Mouse (Mus musculus) CH12.LX (cell line): Measurements from ENCODE around the gene Rassf2. TPM values are rescaled to one million over a fixed set of nuclear protein-coding genes. Genes with fewer than 3 reads are reported as not detected.

Source experiments
- DNase-seq: peaks from one replicate; pipeline ENCODE4 v3.0.0-alpha.2; 2013; ENCODE audit errors: extremely low read depth
- H3K27ac ChIP-seq: 2 replicates; pipeline ENCODE4 v1.5.1; 2012; ENCODE audit warnings: low read depth, mild to moderate bottlenecking, control low read depth, moderate library complexity; ENCODE audit not compliant: insufficient read depth
- H3K27me3 ChIP-seq: replicated peaks from 2 replicates; pipeline ENCODE3; 2012; ENCODE audit warnings: inconsistent platforms
- H3K36me3 ChIP-seq, 2 experiments: replicated peaks in 1 of 2; 2 replicates each; pipeline versions ENCODE3 to v1.6.1; 2012; ENCODE audit warnings: inconsistent platforms in 1 of 2, low read length in 1 of 2, mild to moderate bottlenecking in 1 of 2, mixed read lengths in 1 of 2, moderate library complexity in 1 of 2; ENCODE audit not compliant: control insufficient read depth in 1 of 2, insufficient read depth in 1 of 2
- H3K4me1 ChIP-seq, 2 experiments: 2 replicates each; pipeline ENCODE4 v1.6.1; 2012; ENCODE audit warnings: inconsistent platforms in 1 of 2, moderate library complexity in 1 of 2; ENCODE audit not compliant: insufficient read depth in 2 of 2, control insufficient read depth in 1 of 2
- H3K4me2 ChIP-seq: 2 replicates; pipeline ENCODE4 v1.6.1; 2012; ENCODE audit warnings: low read depth, mild to moderate bottlenecking, control low read depth; ENCODE audit not compliant: poor library complexity, insufficient read depth, severe bottlenecking
- H3K4me3 ChIP-seq, 3 experiments: fragments of 150-350 bp in 1 of 3; sonication (generic) in 1 of 3; replicated peaks in 1 of 3; 2 replicates each; pipeline versions ENCODE3 to v1.5.1; 2011 to 2012; ENCODE audit warnings: low read depth in 2 of 3, low read length in 2 of 3, mild to moderate bottlenecking in 2 of 3, moderate library complexity in 2 of 3, control low read depth in 1 of 3, improper control_type of control experiment in 1 of 3, inconsistent platforms in 1 of 3, mixed read lengths in 1 of 3; ENCODE audit not compliant: poor library complexity in 1 of 3
- H3K79me2 ChIP-seq: replicated peaks from 2 replicates; pipeline ENCODE4 v1.6.1; 2012; ENCODE audit warnings: mild to moderate bottlenecking, moderate library complexity; ENCODE audit not compliant: control insufficient read depth, poor library complexity, insufficient read depth, severe bottlenecking; ENCODE audit errors: extremely low read depth
- H3K9ac ChIP-seq: 2 replicates; pipeline ENCODE4 v1.6.1; 2012; ENCODE audit warnings: low read depth, mild to moderate bottlenecking, control low read depth, moderate library complexity; ENCODE audit not compliant: insufficient read depth
- H3K9me3 ChIP-seq: replicated peaks from 2 replicates; pipeline ENCODE3; 2012; ENCODE audit warnings: low read length, inconsistent platforms, mixed read lengths
- BHLHE40 ChIP-seq: IDR thresholded peaks from 2 replicates; pipeline ENCODE4 v1.6.1; 2011; ENCODE audit warnings: mild to moderate bottlenecking, low read depth, low read length, improper control_type of control experiment
- CHD1 ChIP-seq: IDR thresholded peaks from 2 replicates; pipeline ENCODE4 v1.6.1; 2012; ENCODE audit warnings: low read depth, low read length, improper control_type of control experiment, inconsistent platforms
- CTCF ChIP-seq, 2 experiments: IDR thresholded peaks in 1 of 2; conservative IDR thresholded peaks in 1 of 2; 2 replicates each; pipeline ENCODE4 v1.5.1; 2011 to 2012; ENCODE audit warnings: low read depth in 2 of 2, low read length in 2 of 2, improper control_type of control experiment in 1 of 2, inconsistent platforms in 1 of 2, mild to moderate bottlenecking in 1 of 2, moderate library complexity in 1 of 2
- ELF1 ChIP-seq: IDR thresholded peaks from 2 replicates; pipeline ENCODE4 v1.6.1; 2014; ENCODE audit warnings: low read depth, mild to moderate bottlenecking, inconsistent platforms, low read length, improper control_type of control experiment
- EP300 ChIP-seq: IDR thresholded peaks from 2 replicates; pipeline ENCODE4 v1.6.1; 2011; ENCODE audit warnings: low read length, improper control_type of control experiment
- ETS1 ChIP-seq: conservative IDR thresholded peaks from 2 replicates; pipeline ENCODE4 v1.6.1; 2012; ENCODE audit warnings: low read depth, mild to moderate bottlenecking, inconsistent platforms, low read length, improper control_type of control experiment, moderate library complexity
- GABPA ChIP-seq: IDR thresholded peaks from 2 replicates; pipeline ENCODE4 v1.6.1; 2012; ENCODE audit warnings: low read depth, low read length, improper control_type of control experiment, inconsistent platforms; ENCODE audit not compliant: insufficient replicate concordance
- IRF4 ChIP-seq: IDR thresholded peaks from 2 replicates; pipeline ENCODE4 v1.6.1; 2014; ENCODE audit warnings: low read depth, mild to moderate bottlenecking, inconsistent platforms, low read length, improper control_type of control experiment
- JUN ChIP-seq: IDR thresholded peaks from 2 replicates; pipeline ENCODE4 v1.6.1; 2011; ENCODE audit warnings: low read depth, mild to moderate bottlenecking, low read length, improper control_type of control experiment, moderate library complexity; ENCODE audit not compliant: insufficient read depth
- JUND ChIP-seq: conservative IDR thresholded peaks from 2 replicates; pipeline ENCODE4 v1.6.1; 2011; ENCODE audit warnings: low read depth, low read length, improper control_type of control experiment
- KAT2A ChIP-seq: IDR thresholded peaks from 2 replicates; pipeline ENCODE4 v1.6.1; 2012; ENCODE audit warnings: low read length, improper control_type of control experiment, inconsistent platforms; ENCODE audit not compliant: insufficient replicate concordance
- MAFK ChIP-seq: IDR thresholded peaks from 2 replicates; pipeline ENCODE4 v1.6.1; 2011; ENCODE audit warnings: low read length, improper control_type of control experiment; ENCODE audit not compliant: insufficient replicate concordance
- MAZ ChIP-seq: IDR thresholded peaks from 2 replicates; pipeline ENCODE4 v1.6.1; 2012; ENCODE audit warnings: low read depth, mild to moderate bottlenecking, inconsistent platforms, low read length, improper control_type of control experiment, moderate library complexity
- MXI1 ChIP-seq: IDR thresholded peaks from 2 replicates; pipeline ENCODE4 v1.6.1; 2011; ENCODE audit warnings: mild to moderate bottlenecking, low read depth, low read length, improper control_type of control experiment
- PAX5 ChIP-seq: IDR thresholded peaks from 2 replicates; pipeline ENCODE4 v1.6.1; 2012; ENCODE audit warnings: low read length, inconsistent platforms, mixed read lengths
- RAD21 ChIP-seq: IDR thresholded peaks from 2 replicates; pipeline ENCODE4 v1.6.1; 2011; ENCODE audit warnings: low read depth, mild to moderate bottlenecking, low read length, improper control_type of control experiment, moderate library complexity
- SMC3 ChIP-seq: IDR thresholded peaks from 2 replicates; pipeline ENCODE4 v1.6.1; 2011; ENCODE audit warnings: low read depth, low read length, improper control_type of control experiment
- TBP ChIP-seq: conservative IDR thresholded peaks from 2 replicates; pipeline ENCODE4 v1.6.1; 2011; ENCODE audit warnings: low read depth, low read length, improper control_type of control experiment
- UBTF ChIP-seq: IDR thresholded peaks from 2 replicates; pipeline ENCODE4 v1.6.1; 2012; ENCODE audit warnings: low read depth, mild to moderate bottlenecking, inconsistent platforms, low read length, improper control_type of control experiment, moderate library complexity
- USF1 ChIP-seq: IDR thresholded peaks from 2 replicates; pipeline ENCODE4 v1.6.1; 2014; ENCODE audit warnings: low read depth, mild to moderate bottlenecking, inconsistent platforms, low read length, improper control_type of control experiment
- ZC3H11A ChIP-seq: IDR thresholded peaks from 2 replicates; pipeline ENCODE4 v1.6.1; 2012; ENCODE audit warnings: low read depth, mild to moderate bottlenecking, inconsistent platforms, low read length, improper control_type of control experiment
- ZMIZ1 ChIP-seq: IDR thresholded peaks from 2 replicates; pipeline ENCODE4 v1.6.1; 2012; ENCODE audit warnings: low read depth, mild to moderate bottlenecking, inconsistent platforms, low read length, improper control_type of control experiment
- dilution Hi-C: fragments of 300-500 bp; cut with MboI; formaldehyde crosslinking; loops from 2 replicates; pipeline ENCODE4 v1.14.3; 2020; ENCODE audit warnings: low sequenced_read_pairs; ENCODE audit not compliant: extremely low pct_unique_long_range_greater_than_20kb, extremely low pct_ligation_motif_present
- in situ Hi-C: fragments of 300-500 bp; cut with MboI; formaldehyde crosslinking; loops from 3 replicates; pipeline ENCODE4 v1.14.3; 2019; ENCODE audit warnings: low sequenced_read_pairs, low pct_ligation_motif_present, low pct_unique_long_range_greater_than_20kb, mixed read lengths
- polyA plus RNA-seq: library from polyadenylated mRNA; unstranded; fragments of >175 nt; gene quantifications from 2 replicates; pipeline ENCODE4 v1.2.1, GENCODE M21; 2012; ENCODE audit warnings: low read depth; ENCODE audit not compliant: insufficient read length
- total RNA-seq, 2 experiments: library from RNA; depleted of rRNA; stranded (reverse); fragments of 300-350 nt in 1 of 2; fragments of >200 nt in 1 of 2; gene quantifications; 2 replicates each; pipeline ENCODE4 v1.2.3; 2012 to 2014

The Rassf2 gene
- total and polyA plus RNA-seq, 3 experiments = 33.8 to 61.5 (median 45.3) TPM

DNA sequence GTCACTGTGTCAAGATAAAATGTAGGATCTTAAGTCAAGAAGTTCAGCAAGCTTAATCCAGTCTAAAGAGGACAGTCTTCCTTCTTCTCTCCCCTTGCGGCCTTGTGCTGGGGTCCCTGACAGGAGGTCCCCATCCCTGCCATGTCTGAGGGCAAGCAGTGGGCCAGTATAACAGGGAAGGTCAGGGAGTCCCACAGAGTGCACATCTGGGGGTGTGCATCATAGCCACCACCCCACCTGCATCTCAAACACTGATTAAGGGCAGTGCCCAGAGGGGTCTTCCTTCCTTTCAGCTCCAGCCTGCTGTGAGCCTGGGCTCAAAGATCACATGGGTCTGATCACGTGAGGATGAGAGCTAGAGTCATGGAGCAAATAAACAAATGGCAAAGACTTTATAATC, 68.4 kb downstream of the Rassf2 start:
- H3K9me3 ChIP-seq = peaks cover 6% of the 10 kb centered on the region
- no peaks in the 10 kb centered on the region for H3K27me3 ChIP-seq
- in situ Hi-C loops = loop anchor here (25.0 kb wide), 1 partner anchor 526 kb away; no protein-coding TSS in a partner anchor
- H3K36me3 ChIP-seq = peaks cover 0 to under 1% of the 10 kb centered on the region in 2 experiments
- DNase-seq = no peak
- H3K9ac ChIP-seq = no peak overlapping the region
- no peak for TF ChIP-seq JUND
- no peak for TF ChIP-seq ZMIZ1
- TF ChIP-seq GABPA = no peak
- no peak for TF ChIP-seq SMC3
- TF ChIP-seq ZC3H11A = no peak
- TF ChIP-seq MXI1 = no peak
- TF ChIP-seq UBTF = no peak
- TF ChIP-seq PAX5 = no peak
- TF ChIP-seq ELF1 = no peak
- no peak for TF ChIP-seq IRF4
- no peak for TF ChIP-seq BHLHE40
- H3K79me2 ChIP-seq = no peaks in the 10 kb centered on the region
- dilution Hi-C loops = no loop called here
- H3K4me2 ChIP-seq = no peak overlapping the region
- no peaks in the 10 kb centered on the region for H3K4me1 ChIP-seq
- no peak overlapping the region for H3K27ac ChIP-seq
- H3K4me3 ChIP-seq = no peak overlapping the region

- Histone ChIP-seq H3K9ac (no peak overlapping the region), H3K4me2 (no peak overlapping the region), H3K4me3 (no peak overlapping the region), H3K9me3 (peaks cover 6% of the 10 kb centered on the region), H3K27ac (no peak overlapping the region), H3K79me2 (no peaks in the 10 kb centered on the region)
- dilution Hi-C loops = no loop called here
- TF ChIP-seq RAD21 = no peak
- no peak for TF ChIP-seq JUN
- no peak for TF ChIP-seq ETS1
- no peak for TF ChIP-seq BHLHE40
- TF ChIP-seq CTCF (conservative IDR thresholded peaks at IDR 0.05 in 1 of 2, IDR thresholded peaks at IDR 0.05 in 1 of 2; ENCODE audit: low read depth in 2 of 2, low read length in 2 of 2) = no peak
- no peak for TF ChIP-seq MAFK
- TF ChIP-seq GABPA = no peak
- no peak for TF ChIP-seq ELF1
- TF ChIP-seq EP300 = no peak
- TF ChIP-seq KAT2A = no peak
- no peak for TF ChIP-seq USF1
- TF ChIP-seq PAX5 = no peak
- TF ChIP-seq IRF4 = no peak
- TF ChIP-seq CHD1 = no peak
- TF ChIP-seq TBP = no peak
- TF ChIP-seq ZC3H11A = no peak
- TF ChIP-seq MAZ = no peak
- TF ChIP-seq, all 38 proteins: peak for 0
- Histone ChIP-seq H3K27me3 (no peaks in the 10 kb centered on the region), H3K36me3 (peaks cover 0 to 29% of the 10 kb centered on the region in 2 experiments), H3K4me1 (no peaks in the 10 kb centered on the region)
- in situ Hi-C loops = loop anchor here (25.0 kb wide), 1 partner anchor 530 kb away; no protein-coding TSS in a partner anchor
- no peak for DNase-seq
Observed at GRCm38 (mm10) chr2:131957731-131958222, 72.3 kb downstream of the Rassf2 start.
